Mouse (Mus musculus) neutrophil, adult 59 days (primary cell): ENCODE measurements around the gene Tars2. TPM values are rescaled to one million over a fixed set of nuclear protein-coding genes. Genes with fewer than 3 reads are reported as not detected.

ENCODE experiments used
- total RNA-seq, 2 experiments: library from RNA; stranded (reverse); gene quantifications; 1 replicate in 1 of 2; 2 replicates in 1 of 2; pipeline ENCODE4 v1.2.4; 2023

The Tars2 gene
- 10 to 100 TPM; 19.9 to 21.2 TPM for total RNA-seq

DNA sequence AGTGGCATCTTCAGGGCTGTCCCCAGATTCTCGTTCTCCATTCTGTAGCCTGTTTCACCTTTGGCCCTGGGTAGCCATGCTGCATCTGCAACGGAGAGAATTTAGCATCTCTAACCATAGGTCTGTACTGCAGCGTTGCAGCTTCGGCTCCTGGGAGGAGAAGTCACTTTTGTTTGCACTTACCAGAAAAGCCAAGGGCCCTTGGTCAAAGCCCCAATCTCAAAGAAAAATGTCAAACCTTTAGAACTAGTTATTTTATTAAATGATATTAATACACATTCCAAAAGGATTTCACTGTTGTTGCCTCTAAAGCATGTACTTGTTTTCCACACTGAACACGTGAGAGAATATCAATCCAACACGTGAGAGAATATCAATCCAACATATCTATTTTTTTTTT lies at the start of gene Tars2:
TSS of gene Tars2 (minus strand) at position 101 of the 400 bp plus-strand sequence.

DNA sequence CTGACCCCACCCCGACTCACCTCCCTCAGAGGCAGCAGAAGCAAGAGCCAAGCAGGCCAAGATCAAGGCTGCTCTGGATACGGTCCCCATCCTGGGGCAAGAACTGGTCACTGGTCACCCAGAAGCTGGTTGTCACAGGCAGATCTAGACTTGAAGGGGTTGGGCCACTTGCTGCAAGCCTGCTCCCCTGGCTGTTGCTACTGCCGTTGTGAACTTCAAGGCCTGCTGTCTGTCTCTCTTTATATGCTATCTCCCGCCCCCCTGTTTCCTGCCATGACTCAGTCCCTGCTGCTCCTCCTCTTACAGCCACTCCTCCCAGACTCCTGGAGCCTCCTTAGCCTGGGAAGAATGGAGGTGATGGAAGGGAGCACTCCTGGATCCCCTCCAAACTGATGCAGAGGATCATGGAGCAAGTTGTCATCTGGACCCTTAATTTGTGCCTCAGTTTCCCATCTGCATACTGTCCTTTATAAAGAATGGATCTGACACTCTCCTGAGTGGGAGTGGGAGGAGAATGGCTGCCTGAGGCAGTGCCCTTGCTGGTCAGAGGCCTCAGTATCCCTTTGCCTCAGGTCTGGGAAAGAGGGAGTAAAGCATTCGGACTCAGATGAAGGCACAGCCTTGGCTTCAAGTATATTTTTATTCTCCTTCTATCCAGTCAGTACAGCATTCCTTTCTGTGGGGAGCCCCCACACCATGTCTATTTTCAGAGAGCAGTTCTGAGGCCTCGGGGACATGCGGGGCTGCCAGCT lies 20.5 kb downstream of the Tars2 start, which contains the start of gene Ecm1:
TSS of gene Ecm1 (minus strand) at position 217 of the 752 bp plus-strand sequence.

Other genes starting within 250 kb of the Tars2 start
- 100 to 1,000 TPM; 172 to 255 TPM for gene Ctss, start 233.4 kb downstream of the Tars2 start, total RNA-seq
- gene Hormad1, start 200.5 kb downstream of the Tars2 start, total RNA-seq, result not detected
- 10 to 100 TPM; 21.8 to 26.4 TPM for gene Golph3l, start 171.3 kb downstream of the Tars2 start, total RNA-seq
- gene Ensa, start 135.2 kb downstream of the Tars2 start, total RNA-seq, result 10 to 100 TPM; 78.5 to 78.8 TPM
- 100 to 1,000 TPM; 613 to 697 TPM for gene Mcl1, start 101.4 kb downstream of the Tars2 start, total RNA-seq
- gene Adamtsl4, start 72.3 kb downstream of the Tars2 start, total RNA-seq, result 1 to 10 TPM; 3.8 to 4.1 TPM
- gene Ecm1, start 20.6 kb downstream of the Tars2 start, total RNA-seq, result 1 to 10 TPM; 5.5 to 9.6 TPM
- 10 to 100 TPM; 44.0 to 56.5 TPM for gene Rprd2, start 58.7 kb upstream of the Tars2 start, total RNA-seq
- 10 to 100 TPM; 25.2 to 27.4 TPM for gene Prpf3, start 95.7 kb upstream of the Tars2 start, total RNA-seq
- gene Mrps21, start 111.3 kb upstream of the Tars2 start, total RNA-seq, result 100 to 1,000 TPM; 115 to 129 TPM
- 10 to 100 TPM in 1 of 2 experiments, 1 to 10 TPM in 1; 8.7 to 12.9 TPM for gene Ciart, start 122.0 kb upstream of the Tars2 start, total RNA-seq
- 10 to 100 TPM; 32.4 to 37.1 TPM for gene BC028528, start 131.8 kb upstream of the Tars2 start, total RNA-seq
- 10 to 100 TPM; 60.7 to 67.1 TPM for gene Aph1a, start 133.8 kb upstream of the Tars2 start, total RNA-seq
- not detected for gene Car14, start 144.5 kb upstream of the Tars2 start, total RNA-seq
- gene Anp32e, start 169.0 kb upstream of the Tars2 start, total RNA-seq, result 10 to 100 TPM; 76.6 to 90.5 TPM
- 10 to 100 TPM; 39.9 to 68.8 TPM for gene Plekho1, start 235.8 kb upstream of the Tars2 start, total RNA-seq